Mouse (Mus musculus) ovary, postnatal 10 days (tissue): ENCODE measurements around the gene Atp2a3.
A peak's percentile ranks its signal among the peaks of the same experiment; 100 is the strongest.

Experiments
- DNase-seq: peaks from one replicate; pipeline ENCODE4 v3.0.0; 2022; ENCODE audit warnings: low spot score

Atp2a3 gene

DNA sequence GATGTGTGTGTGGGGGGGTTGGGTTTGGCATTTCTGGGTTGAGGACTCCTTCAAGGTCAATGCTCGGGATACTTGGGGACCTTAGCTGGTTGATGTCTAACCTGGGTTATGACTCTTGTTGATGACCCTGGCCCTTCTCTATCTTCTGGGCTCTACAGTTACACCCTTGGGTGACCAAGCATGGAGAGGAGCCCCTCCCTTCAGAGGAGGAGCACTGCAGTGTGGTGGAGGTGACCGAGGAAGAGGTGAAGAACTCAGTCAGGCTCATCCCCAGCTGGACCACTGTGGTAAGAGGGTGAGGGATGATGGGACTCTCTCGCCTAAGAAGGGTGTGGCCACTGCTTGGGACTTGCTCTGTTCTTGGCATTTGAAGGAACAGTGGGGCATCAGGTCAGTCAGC is 76.7 kb downstream of the Atp2a3 start:
- DNase-seq: no peak

DNA sequence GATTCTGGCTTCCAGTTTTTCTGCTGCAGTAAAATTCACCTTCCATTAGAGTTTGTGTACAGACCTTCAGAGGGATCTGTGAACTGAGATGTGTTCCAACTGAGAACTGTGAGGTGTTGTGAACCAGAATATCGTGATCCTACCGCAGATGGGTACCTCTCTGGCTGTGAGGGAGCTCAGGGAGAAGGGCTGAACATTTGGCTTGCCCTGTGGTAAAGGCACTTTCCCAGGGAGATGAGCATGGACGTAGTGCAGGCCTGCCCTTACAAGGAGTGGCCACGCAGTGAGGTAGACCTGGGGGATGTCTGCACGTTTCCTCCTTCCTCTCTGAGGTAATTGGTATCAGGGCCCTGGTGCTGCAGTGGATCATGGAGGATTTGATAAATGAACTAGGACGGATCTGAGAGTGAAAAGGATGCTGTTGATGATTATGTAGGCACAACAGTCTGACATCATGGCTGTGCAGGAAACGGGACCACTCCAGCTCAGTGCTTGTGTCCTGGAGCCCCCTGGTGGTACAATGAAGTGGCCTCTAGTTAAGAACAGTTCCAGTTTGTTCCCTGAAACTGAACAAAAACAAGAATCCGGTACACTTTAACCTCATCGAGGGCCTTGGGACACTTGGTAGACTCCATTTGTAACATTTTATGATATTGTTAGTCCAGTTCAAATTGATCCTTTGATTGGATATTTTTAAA is 78.3 kb downstream of the Atp2a3 start:
- peak; percentile 45 for DNase-seq
